Mouse (Mus musculus) thymus, postnatal 25 days (tissue): Measurements from ENCODE around the gene Pole2.

Experiments
- DNase-seq: peaks from one replicate; pipeline ENCODE4 v3.0.0; 2022

Gene Pole2

DNA sequence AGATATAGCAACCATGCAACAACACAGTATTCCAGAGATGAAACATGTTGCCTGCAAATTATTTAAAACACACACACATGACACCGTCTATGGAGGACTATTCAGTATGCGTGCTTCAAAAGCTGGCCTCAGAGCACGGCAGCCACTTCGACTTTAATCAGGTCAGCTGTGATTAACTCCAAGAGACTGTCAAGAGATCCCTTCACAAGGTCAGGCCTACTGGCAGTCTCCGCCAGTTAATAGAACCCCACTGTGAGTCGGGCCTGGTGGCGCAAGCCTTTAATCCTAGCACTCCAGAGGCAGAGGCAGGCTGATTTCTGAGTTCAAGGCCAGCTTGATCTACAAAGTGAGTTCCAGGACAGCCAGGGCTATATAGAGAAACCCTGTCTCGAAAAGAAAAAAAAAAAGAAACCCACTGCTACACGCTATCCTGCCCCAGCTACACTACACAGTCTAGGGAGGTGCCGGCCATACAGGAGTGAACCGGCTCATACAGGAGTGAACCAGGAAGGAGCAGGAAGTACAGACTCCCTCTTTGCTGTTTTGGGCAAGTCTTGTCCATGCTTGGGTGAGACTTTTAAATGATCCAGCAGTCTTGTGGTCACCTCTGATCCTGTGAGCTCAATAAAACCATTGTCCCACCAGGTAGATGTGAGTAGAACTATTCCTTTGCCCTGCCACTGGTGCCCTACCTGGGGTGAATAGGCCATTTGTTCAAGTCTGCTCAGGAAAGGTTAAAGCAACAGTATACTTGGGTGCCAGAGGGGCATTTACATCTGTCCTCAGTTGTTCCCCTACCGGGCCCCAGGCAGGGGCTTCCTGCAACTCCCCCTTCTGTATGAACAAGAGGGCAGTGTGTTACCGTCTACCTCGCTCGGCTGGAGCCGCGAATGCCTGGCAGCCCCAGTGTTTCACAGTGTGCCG, 17.7 kb downstream of the Pole2 start:
- no peak for DNase-seq

DNA sequence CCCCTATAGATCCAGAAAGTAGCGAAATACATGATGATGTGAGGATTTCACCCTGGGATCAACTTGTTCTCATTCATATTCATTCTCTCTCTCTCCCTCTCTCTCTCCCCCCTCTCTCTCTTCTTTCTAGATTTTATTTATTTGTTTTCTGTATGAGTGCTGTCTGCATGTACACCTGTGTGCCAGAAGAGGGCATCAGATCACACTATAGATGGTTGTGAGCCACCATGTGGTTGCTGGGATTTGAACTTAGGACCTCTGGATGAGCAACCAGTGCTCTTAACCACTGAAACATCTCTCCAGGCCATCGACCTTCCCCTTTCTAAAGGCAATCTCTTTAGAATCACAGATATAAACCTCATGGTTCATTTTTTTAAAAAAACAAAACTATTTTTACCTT, 19.5 kb downstream of the Pole2 start:
- DNase-seq: no peak

DNA sequence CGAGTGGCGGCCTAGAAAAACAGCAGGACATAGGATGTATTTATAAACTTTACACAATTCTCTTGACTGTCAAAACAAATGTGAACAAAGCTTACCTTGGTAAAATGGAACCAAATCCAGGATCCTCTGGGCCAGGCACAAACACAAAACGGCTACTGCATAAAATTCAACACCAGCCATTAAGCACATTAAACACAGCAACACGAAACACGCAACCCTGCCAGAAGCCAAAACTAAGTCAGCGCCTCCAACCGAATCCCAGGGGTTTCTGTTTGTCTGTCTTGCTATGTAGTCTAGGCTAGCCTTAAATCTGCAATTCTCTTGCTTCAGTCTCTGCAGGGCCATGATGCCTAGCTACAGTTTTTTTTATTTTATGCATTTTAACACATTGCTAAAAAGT, 20.1 kb downstream of the Pole2 start:
- DNase-seq: no peak

DNA sequence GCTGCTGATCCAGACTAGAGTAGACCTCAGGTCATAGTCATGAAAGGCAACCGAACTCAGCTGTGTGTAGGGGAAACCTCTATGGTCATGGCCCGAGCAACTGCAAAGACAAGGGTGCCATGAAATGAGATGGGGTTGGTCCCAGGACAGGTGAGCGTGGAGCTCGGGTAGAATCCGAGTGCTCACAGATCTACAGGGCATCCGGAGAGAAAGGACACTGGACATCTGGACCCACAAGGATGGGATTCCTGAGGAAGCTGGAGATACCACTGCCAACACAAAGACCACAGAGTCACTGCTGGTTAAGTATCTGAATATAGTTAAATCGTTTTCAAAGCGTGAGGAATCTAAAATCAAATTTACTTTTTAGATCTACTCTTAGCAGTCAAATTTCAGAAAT, 20.6 kb downstream of the Pole2 start:
- DNase-seq: no peak

DNA sequence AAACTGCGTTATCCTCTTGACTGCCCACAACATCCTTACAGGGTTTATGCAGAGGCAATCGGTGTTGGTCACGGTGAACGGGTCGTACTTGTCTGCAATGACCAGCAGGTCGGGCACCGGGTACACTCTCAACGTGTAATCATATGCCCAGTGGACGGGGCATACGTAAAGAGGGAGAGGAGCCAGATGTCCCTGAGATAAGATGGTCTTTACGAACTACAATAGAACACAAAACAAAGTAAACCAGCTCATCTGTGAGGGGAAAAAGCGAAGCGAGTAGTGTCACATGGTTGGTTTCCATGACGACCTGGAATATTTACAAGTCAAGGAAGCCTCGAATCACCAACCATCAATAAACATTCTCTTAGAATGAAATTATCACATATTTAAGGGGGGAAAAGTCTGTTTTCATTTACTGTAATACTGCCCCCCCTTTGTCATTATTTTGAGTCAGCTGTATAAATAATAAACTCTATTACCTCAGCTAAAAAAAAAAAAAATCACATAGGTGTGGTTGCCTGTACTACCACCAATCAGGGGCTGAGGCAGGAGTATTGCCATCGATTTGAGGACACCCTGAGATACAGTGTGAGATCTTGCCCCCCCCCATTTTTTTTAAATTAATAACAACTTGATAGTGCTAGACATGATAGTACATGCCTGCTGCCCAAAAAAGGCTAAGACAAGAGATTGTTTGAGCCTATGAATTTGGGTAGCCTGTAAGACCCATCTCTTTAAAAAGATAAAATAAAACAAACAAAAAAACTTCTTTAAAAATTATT, 23.8 kb downstream of the Pole2 start, which contains the start of gene Gm49384:
Gm49384 (minus strand) TSS at position 216 of the 782 bp plus-strand sequence.
- no peak for DNase-seq

DNA sequence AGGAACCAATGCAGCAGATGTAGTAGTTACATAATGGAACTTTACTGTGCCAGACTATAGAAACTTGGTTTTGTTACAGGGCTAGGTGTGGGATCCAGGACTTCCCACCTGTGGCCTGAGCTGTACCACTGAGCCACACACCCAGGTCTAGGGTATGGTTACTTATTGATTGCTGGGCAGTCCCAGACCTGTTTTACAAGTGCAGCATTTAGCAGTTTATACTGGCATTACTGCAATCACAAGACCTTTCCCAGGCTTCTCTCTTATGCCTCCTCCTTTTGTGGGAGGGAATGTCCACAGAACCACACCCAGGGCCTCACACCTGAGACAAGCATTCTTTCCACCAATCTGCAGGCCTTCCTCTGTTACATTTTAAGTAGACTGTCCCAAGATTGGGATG, 29.0 kb downstream of the Pole2 start:
- no peak for DNase-seq

DNA sequence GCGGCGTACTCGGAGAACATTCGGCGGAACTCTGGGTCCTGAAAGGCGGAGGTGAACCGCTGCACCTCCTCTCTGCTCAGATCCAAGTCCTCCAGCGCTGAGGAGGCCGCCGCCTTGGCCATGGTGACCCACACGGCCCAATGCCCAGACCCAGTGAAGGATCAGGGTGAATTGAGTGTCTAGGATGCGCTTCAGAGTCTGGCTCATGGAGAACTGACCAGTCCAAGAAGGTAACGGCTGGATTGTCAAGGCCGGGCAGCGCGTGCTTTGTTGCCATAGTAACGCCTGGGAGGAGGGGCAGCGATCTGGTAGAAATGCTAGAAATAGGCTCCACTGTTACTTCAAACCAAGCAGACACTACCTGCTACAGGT, 29.8 kb downstream of the Pole2 start, which contains the start of gene Dnaaf2:
Dnaaf2 (minus strand) TSS at position 266 of the 372 bp plus-strand sequence.
- DNase-seq: no peak

DNA sequence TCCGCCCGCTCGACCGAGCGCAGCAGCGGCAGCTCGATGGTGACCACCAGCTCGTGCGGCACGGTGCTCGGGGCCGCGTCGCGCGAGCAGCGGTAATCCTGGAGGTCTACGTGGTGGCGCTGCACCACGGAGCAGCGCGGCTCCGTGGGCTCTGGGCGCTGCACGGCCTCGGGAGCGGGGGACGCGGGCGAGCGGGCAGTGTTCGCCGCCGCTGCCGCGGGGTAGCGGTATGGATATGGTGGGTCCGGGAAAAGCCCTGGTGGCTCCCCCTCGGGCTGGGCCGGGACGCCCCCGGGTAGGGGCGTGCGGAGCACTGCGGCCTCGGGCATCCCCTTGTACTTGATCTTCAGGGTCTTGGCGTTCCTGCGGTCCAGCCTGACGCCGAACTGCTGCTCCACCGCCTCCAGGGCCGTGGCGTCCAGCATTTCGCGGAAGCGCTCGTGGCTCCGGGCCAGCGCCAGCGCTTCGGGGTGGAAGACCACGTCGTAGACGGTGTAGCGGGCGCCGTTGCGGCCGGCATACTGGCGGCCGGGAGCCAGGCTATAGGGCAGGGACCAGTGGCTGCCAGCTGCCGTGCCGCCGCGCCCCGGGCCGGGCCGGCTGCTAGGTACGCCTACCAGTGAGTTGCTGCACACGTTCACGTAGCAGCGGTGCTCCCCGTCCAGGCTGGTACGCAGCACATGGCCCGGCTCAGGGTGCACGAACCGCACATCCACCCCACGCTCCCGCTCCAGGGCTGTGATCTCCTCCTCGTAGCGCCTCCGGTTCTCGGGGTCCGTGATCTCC, 30.4 kb downstream of the Pole2 start:
- peak; percentile 61 for DNase-seq

DNA sequence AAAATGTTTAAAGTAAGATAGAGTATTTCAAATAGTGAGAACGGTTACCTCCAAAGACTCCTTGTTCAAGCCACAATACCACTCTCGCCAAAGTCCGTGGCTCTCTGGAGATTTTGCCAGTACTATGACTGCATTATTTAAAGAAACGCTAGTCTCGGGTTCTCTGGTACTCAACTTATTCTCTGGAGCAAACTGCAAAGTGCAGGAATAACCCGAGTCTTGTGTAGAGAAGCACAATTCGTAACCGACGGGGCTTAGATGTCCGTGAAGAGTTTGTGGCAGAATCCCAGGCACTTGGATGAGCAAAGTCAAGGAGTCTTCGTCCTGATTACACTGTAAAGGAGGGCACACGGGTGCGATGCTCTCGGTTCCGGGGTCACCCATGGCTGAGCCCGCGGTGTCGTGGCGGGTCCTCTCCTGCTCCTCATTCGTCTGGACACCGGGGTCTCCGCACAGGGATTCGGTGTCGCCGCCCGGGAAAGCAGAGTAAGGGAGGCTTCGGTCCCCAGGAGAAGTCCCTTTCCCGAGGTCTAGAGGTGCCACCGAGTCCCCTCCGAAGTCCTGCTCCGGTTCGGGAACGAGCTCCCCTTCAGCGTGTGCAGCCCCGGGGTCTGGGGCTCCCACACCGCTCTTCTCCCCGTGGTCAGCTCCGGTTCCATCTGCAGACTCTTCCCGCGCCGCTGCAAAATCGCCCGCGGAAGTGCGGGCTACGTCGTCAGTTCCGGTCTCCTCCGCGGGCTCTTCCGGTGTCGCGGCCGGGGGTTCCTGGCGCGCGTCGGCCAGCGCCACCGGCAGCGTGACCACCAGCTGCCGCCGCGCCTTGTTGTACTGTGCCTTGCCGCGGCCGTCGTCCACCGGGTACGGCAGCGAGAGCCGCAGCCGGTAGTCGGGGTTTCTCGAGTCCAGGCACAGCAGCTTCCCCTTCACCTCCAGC, 31.3 kb downstream of the Pole2 start, which contains the start of gene Gm49383:
Gm49383 (minus strand) TSS at position 661 of the 934 bp plus-strand sequence.
- peak; percentile 59 for DNase-seq

DNA sequence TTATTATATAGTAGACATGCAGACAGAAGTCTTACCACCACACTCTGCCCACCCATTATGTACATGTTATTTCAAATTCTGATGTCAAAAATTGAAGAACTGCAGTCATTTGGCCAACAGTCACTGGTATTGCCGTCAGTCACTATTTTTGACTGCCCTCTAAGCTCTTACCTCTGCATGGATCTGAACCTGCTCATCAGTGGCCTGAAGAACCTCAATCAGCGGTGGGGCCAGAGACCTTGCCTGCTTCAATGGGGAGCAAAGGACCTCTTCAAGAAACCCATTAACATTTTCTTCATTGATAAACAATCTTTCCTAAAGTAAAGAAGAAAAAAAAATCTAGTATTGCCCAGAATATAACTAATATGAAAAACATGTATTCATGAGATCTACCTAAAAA, 35.4 kb downstream of the Pole2 start:
- no peak for DNase-seq

DNA sequence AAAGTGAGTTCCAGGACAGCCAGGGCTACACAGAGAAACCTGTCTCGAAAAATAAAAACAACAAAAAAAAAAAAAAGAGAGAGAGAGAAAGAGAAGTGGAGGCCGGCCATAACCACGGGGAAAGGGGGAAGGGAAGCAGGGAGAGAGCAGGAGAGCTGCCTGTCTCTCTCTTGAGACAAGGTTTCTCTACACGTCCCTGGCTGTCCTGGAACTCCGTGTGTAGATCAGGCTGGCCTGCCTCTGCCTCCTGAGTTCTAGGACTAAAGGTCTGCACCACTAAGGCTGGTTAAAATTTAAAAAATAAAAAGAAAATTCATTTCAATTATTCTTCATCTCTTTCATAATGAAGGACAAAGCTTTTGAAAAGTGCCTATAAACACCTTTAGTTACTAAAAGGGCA, 36.6 kb downstream of the Pole2 start:
- DNase-seq: no peak

DNA sequence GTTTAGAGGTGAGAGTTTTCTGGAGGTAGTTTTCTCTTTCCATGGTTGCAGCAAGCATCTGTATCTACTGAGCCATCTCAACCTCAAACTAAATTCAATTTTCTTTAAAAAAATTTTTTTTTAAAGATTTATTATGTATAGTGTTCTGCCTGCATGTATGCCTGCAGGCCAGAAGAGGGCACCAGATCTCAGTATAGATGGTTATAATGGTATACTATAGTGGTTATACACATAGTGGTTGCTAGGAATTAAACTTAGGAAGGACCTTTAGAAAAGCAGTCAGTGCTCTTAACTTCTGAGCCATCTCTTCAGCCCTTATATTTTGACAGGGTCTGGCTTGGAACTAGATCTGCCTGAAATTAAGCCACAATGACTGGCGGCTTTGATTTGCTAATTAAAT, 37.5 kb downstream of the Pole2 start:
- no peak for DNase-seq

DNA sequence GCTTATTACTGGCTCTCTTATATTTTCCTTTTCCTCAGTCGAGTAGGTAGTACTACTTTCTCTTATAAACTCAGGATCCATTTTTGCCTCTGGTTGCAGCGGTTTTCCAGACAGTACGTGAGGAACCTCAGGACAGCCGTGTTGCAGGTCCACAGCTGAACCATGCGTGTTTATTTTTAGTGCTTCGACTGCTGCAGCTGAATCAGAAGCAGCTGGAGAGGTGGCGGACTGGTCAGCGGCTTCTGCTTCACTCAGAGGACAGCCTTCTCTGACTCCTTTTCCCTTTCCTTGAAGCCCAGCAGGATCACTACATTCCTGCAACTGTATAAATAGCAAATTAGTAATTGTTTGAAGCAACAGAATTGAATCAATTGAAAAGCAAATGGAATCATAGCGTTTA, 37.9 kb downstream of the Pole2 start:
- DNase-seq: no peak

DNA sequence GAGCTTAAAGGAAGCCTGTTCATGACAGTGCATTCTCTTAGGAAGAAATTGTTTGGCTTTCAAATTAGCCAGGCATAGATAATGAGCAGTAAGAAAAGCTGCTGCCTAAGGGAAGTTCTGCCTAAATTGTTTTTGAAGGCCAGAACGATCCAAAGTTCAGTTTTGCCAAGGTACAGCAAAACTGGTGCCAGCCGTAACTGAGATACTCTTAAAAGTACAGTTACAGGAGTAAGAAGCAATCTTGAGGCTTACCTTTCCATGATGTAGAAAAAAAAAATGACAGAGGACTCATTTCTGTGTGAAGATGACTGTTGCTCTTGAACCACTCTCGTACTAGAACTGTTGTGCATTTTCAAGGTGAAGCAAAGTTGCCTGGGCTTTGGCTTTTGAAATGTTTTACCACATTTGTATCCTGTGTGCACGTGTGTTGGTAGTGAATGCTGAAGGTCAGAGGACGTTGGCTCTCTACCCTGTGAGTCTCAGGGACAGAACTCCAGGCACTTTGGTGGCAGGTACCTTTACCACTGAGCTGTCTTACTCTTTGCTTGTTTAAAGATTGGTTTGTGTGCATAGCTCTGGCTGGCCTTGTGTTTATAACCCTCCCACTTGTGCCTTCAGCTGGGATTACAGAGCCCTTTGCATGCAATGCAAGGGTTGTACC, 41.1 kb downstream of the Pole2 start:
- no peak for DNase-seq

DNA sequence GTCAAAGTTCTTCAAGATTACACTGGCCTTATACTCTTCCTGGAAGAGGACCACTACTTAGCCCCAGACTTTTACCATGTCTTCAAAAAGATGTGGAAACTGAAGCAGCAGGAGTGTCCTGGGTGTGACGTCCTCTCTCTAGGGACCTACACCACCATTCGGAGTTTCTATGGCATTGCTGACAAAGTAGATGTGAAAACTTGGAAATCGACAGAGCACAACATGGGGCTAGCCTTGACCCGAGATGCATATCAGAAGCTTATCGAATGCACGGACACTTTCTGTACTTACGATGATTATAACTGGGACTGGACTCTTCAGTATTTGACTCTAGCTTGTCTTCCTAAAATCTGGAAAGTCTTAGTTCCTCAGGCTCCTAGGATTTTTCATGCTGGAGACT, 42.6 kb downstream of the Pole2 start:
- no peak for DNase-seq

DNA sequence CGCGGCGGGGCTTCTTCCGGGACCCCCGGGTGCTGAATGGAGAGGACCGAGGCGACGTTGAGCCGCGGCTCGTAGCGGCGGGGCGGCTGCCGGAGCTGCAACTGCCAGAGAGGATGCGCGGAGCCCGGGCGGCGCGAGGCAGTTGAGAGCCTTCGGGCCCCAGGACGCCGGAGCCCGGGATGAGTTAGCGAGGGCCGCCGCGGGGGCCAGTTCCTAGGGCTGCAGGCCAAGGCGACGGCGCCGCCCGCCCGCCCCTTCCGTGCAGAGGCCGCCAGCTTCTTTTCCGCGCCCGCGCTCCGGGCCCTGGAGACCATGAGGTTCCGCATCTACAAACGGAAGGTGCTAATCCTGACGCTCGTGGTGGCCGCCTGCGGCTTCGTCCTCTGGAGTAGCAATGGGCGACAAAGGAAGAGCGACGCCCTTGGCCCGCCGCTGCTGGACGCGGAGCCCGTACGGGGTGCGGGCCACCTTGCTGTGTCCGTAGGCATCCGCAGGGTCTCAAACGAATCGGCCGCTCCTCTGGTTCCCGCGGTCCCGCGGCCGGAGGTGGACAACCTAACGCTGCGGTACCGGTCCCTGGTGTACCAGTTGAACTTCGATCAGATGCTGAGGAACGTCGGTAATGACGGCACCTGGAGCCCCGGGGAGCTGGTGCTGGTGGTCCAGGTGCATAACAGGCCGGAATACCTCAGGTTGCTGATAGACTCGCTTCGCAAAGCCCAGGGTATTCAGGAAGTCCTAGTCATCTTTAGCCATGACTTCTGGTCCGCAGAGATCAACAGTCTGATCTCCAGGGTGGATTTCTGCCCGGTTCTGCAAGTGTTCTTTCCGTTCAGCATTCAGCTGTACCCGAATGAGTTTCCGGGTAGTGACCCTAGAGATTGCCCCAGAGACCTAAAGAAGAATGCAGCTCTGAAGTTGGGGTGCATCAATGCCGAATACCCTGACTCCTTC, 43.4 kb downstream of the Pole2 start:
- DNase-seq: no peak

DNA sequence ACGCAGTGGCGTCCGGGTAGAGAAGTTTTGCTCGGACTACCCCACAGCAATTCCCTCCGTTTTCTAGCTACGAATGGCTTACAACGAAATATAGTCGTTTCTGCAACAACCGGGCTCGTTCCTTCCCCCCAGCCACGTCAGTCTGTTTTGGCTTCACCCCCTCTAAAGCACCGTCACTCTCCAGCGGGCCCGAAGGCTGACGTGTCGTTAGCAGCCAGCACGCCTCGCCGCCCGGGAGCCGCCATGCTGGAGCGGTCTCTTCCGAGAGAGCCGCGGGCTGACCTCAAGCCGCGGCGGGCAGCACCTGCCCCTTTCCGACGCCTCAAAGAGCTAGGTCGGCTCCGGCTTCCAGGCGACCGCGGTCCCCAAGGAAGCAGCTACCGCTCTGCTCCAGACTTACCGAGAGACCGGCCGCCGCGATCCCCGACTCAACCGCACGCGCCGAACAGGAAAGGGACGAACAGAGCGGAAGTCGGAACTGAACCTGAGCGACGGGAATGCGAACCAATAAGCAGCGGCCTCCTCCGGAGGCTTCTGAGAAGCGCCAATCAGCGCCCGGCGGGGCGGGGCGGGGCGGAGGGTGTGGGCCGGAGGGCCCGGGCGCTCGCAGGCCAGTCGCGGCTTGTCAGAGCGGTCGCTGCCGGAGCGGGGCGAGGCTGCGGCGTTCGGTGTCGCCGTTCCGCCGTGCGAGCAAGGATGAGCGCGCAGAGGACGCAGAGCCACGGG, 44.2 kb downstream of the Pole2 start, which contains the start of the genes Rpl36al and Mgat2:
Rpl36al (minus strand) TSS at position 501 of the 726 bp plus-strand sequence.
Mgat2 (plus strand) TSS at position 575 of the 726 bp plus-strand sequence.
- DNase-seq: peak; percentile 99

DNA sequence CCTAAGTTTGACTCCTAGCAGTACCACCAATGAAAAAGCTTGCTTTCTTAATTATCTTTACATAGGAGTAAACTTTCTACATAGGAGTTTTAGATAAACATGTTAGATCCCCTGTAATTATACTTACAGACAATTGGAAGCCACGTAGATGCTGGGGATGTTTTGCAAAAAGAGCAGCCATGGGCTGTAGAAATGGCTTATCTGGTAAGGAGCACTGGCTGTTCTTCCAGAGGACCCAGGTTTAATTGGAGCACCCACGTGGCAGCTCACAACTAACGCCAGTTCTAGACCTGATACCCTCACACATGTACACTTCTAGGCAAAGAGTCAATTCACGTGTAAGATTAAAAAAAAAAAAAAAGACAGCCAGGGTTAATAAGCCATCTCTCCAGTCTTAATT, 46.2 kb downstream of the Pole2 start:
- no peak for DNase-seq

DNA sequence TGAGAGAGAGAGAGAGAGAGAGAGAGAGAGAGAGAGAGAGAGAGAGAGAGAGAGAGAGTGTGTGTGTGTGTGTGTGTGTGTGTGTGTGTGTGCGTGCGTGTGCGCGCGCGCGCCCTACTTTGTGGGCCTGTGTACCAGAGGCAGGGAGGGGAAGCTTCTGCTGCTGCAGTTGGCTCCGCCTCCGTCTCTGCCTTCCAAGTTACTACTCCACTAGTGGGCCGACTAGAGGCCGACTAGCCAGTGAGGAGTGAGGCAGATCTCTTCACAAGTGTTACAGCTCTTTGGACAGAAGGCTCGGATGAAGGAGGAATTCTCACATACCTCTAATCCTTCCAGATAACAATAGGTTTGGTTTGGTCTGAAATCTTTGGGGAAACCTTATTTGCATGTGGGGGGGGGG, 48.6 kb downstream of the Pole2 start:
- DNase-seq: no peak
